Mouse (Mus musculus) MEL (cell line): ENCODE measurements around the gene Vps51.

Experiments used
- NELFE ChIP-seq: IDR thresholded peaks from 2 replicates; pipeline ENCODE4 v1.6.1; 2011; ENCODE audit warnings: low read depth, low read length, improper control_type of control experiment
- USF2 ChIP-seq, 2 experiments: IDR thresholded peaks; 2 replicates each; pipeline ENCODE4 v1.6.1; 2011 to 2012; ENCODE audit warnings: improper control_type of control experiment in 2 of 2, low read length in 2 of 2, borderline replicate concordance in 1 of 2, inconsistent platforms in 1 of 2, low read depth in 1 of 2, mild to moderate bottlenecking in 1 of 2; ENCODE audit not compliant: insufficient read depth in 1 of 2

DNA sequence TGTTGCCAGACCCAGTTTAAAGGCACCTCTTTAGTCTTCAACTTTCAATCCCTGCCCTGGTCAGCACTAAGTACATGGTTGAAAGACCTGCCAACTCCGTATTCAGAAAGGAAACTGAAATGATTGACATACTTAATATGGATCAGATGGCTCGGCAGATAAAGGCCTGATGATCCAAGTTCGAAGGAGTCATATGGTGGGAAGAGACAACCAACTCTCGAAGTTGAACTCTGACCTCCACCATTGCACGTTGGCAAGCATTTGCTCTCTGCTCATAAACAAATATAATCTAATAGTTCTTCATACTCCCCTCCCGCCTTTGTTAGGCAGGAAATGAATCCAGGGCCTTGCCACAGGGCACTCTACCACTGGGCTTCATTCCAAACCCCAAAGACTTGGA is 48.0 kb downstream of the Vps51 start:
- TF ChIP-seq NELFE (no peak), USF2 (IDR thresholded peaks at IDR 0.05; ENCODE audit: borderline replicate concordance in 1 of 2, insufficient read depth in 1 of 2, low read depth in 1 of 2, low read length in 2 of 2) (no peak)
